Mouse (Mus musculus) lung, postnatal 4 days (tissue): ENCODE data around the gene Rassf10.
A peak's percentile ranks its signal among the peaks of the same experiment; 100 is the strongest.
"Not testable (repeated sequence)": the region's sequence is repeated elsewhere in the genome, so short reads cannot be mapped to it uniquely, and the experiment has no call there.

ENCODE experiments used
- DNase-seq, 2 experiments: peaks; one replicate each; pipeline ENCODE4 v3.0.0; 2021

Gene Rassf10

GRCm38 (mm10) chr7:112953777-112954291, at the start of gene Rassf10:
Rassf10 (plus strand) TSS chr7:112953962.
- DNase-seq, result peak; percentile 86 to 93

- no peak for DNase-seq
Measured at GRCm38 (mm10) chr7:112906848-112907247, 46.9 kb upstream of the Rassf10 start.

GRCm38 (mm10) chr7:112907468-112907867, 46.3 kb upstream of the Rassf10 start:
- DNase-seq, result no peak

- DNase-seq, result no peak
Measured at GRCm38 (mm10) chr7:112909164-112909563, 44.6 kb upstream of the Rassf10 start.

- DNase-seq, result no peak
Measured at GRCm38 (mm10) chr7:112912969-112913368, 40.8 kb upstream of the Rassf10 start.

- DNase-seq, result no peak
Measured at GRCm38 (mm10) chr7:112915571-112915970, 38.2 kb upstream of the Rassf10 start.

- DNase-seq, result no peak
Measured at GRCm38 (mm10) chr7:112917613-112918278, 36.0 kb upstream of the Rassf10 start.

GRCm38 (mm10) chr7:112918279-112918991, 35.3 kb upstream of the Rassf10 start:
- DNase-seq, result no peak

- peak; percentile 40 to 63 for DNase-seq
Measured at GRCm38 (mm10) chr7:112919845-112920244, 33.9 kb upstream of the Rassf10 start.

- no peak for DNase-seq
Measured at GRCm38 (mm10) chr7:112922801-112923200, 31.0 kb upstream of the Rassf10 start.

GRCm38 (mm10) chr7:112923712-112924111, 30.1 kb upstream of the Rassf10 start:
- DNase-seq, result no peak

- DNase-seq, result no peak
Measured at GRCm38 (mm10) chr7:112930669-112931068, 23.1 kb upstream of the Rassf10 start.

- DNase-seq, result not testable (repeated sequence)
Measured at GRCm38 (mm10) chr7:112935876-112936275, 17.9 kb upstream of the Rassf10 start.

GRCm38 (mm10) chr7:112937089-112937488, 16.7 kb upstream of the Rassf10 start:
- no peak for DNase-seq

- DNase-seq, result no peak
Measured at GRCm38 (mm10) chr7:112938959-112939358, 14.8 kb upstream of the Rassf10 start.

- DNase-seq, result no peak
Measured at GRCm38 (mm10) chr7:112942567-112942966, 11.2 kb upstream of the Rassf10 start.

- DNase-seq, result no peak
Measured at GRCm38 (mm10) chr7:112943056-112943455, 10.7 kb upstream of the Rassf10 start.

GRCm38 (mm10) chr7:112946706-112947105, 7.1 kb upstream of the Rassf10 start:
- DNase-seq, result no peak

- peak; percentile 23 to 40 for DNase-seq
Measured at GRCm38 (mm10) chr7:112954351-112955102, 765 bp downstream of the Rassf10 start.

GRCm38 (mm10) chr7:112955103-112955827, 1.5 kb downstream of the Rassf10 start:
- peak; percentile 31 to 51 for DNase-seq

- no peak for DNase-seq
Measured at GRCm38 (mm10) chr7:112955955-112956354, 2.2 kb downstream of the Rassf10 start.

GRCm38 (mm10) chr7:112956961-112957360, 3.2 kb downstream of the Rassf10 start:
- no peak for DNase-seq

- no peak for DNase-seq
Measured at GRCm38 (mm10) chr7:112957630-112958029, 3.9 kb downstream of the Rassf10 start.
